Comparison of ENCODE assay signal across 23 mouse cellular contexts in genomic region chr14:8102676-8103075, GRCm38 (mm10). TPM values are rescaled to one million over a fixed set of nuclear protein-coding genes. Genes with fewer than 3 reads are reported as not detected.
DNase-seq lines count a peak whose midpoint lies in the region; ATAC-seq and TF ChIP-seq lines count a peak whose summit lies in the region.
"Had no signal": no experiment of that assay in that cellular context is flagged by ENCODE, and none has a peak within 500 bp of the region (broad histone marks: within the 10 kb centered on the region; RNA-seq: fewer than 3 reads in every experiment).

No protein-coding gene starts in this region.

- no peak overlapping the region for H3K27ac ChIP-seq in hindbrain, embryonic 13.5 days
- H3K27ac ChIP-seq in hindbrain, embryonic 10.5 days = no peak overlapping the region
- H3K27ac ChIP-seq in liver, postnatal 0 days (ENCODE audit: low read depth) = peak overlapping the region; percentile 2
- H3K27ac ChIP-seq in small intestine, adult 2 months (ENCODE audit: insufficient read depth, low read depth, low read length) = peak overlapping the region; percentile 54
- H3K27ac ChIP-seq: embryonic facial prominence, embryonic 12.5 days; forebrain, embryonic 13.5 days; heart, embryonic 15.5 days; left cerebral cortex, adult 2 months; liver, embryonic 14.5 days had no signal

- intact Hi-C loops in gastrocnemius, postnatal 14 days (cut with DNase I; ENCODE audit: low total_unique reads) = no loop called here

- no peak for ATAC-seq in hindbrain, embryonic 13.5 days (ENCODE audit: low FRiP score)
- ATAC-seq in liver, postnatal 0 days = 0 out of 2 replicates have a peak, but pooled peaks have one; percentile 14
- ATAC-seq: forebrain, embryonic 13.5 days; midbrain, embryonic 16.5 days had no signal

- no peaks in the 10 kb centered on the region for H3K36me3 ChIP-seq in hindbrain, embryonic 13.5 days
- no peaks in the 10 kb centered on the region for H3K36me3 ChIP-seq in hindbrain, embryonic 10.5 days
- H3K36me3 ChIP-seq in liver, postnatal 0 days (replicated peaks; ENCODE audit: insufficient read depth, low read length) = no peaks in the 10 kb centered on the region; the same call in 1 of the 2 replicates
- peaks cover 8% of the 10 kb centered on the region for H3K36me3 ChIP-seq in small intestine, adult 2 months (ENCODE audit: control insufficient read depth, insufficient read depth, low read length)
- H3K36me3 ChIP-seq: embryonic facial prominence, embryonic 12.5 days; heart, embryonic 15.5 days had no signal

- no peak for TF ChIP-seq CTCF in liver, postnatal 0 days (IDR thresholded peaks at IDR 0.05; ENCODE audit: low read depth)
- TF ChIP-seq CTCF in small intestine, adult 2 months (IDR thresholded peaks at IDR 0.05; ENCODE audit: extremely low read depth, insufficient read length, insufficient replicate concordance, low read depth, low read length) = no peak

- peaks cover 43% of the 10 kb centered on the region for H3K4me1 ChIP-seq in hindbrain, embryonic 13.5 days (replicated peaks)
- peaks cover 15% of the 10 kb centered on the region for H3K4me1 ChIP-seq in hindbrain, embryonic 10.5 days (replicated peaks)
- H3K4me1 ChIP-seq in liver, postnatal 0 days (ENCODE audit: insufficient read depth) = peaks cover 22% of the 10 kb centered on the region
- H3K4me1 ChIP-seq in small intestine, adult 2 months (ENCODE audit: control insufficient read depth, insufficient read depth, insufficient read length, low read length) = peaks cover 25% of the 10 kb centered on the region

- H3K9ac ChIP-seq in hindbrain, embryonic 13.5 days = peak overlapping the region; percentile 35
- no peak overlapping the region for H3K9ac ChIP-seq in liver, postnatal 0 days (replicated peaks)
- H3K9ac ChIP-seq: embryonic facial prominence, embryonic 12.5 days; forebrain, embryonic 13.5 days; heart, embryonic 15.5 days; liver, embryonic 14.5 days had no signal

- no peak for TF ChIP-seq POLR2A in small intestine, adult 2 months (IDR thresholded peaks at IDR 0.05; ENCODE audit: low read depth, low read length)

- no peak overlapping the region for H3K4me2 ChIP-seq in hindbrain, embryonic 13.5 days
- peak overlapping the region; percentile 48 for H3K4me2 ChIP-seq in liver, postnatal 0 days (ENCODE audit: low read depth, low read length)
- H3K4me2 ChIP-seq: embryonic facial prominence, embryonic 12.5 days; forebrain, embryonic 13.5 days; heart, embryonic 15.5 days had no signal

- DNase-seq in hindbrain, embryonic 10.5 days (ENCODE audit: low spot score) = no peak
- DNase-seq in liver, postnatal 0 days = peak; percentile 66
- DNase-seq in liver = no peak
- peak; percentile 88 for DNase-seq in kidney, adult 9 months
- no peak for DNase-seq in thymus, postnatal 36 days
- no peak for DNase-seq in gastrocnemius, postnatal 14 days
- DNase-seq: adrenal gland, adult 8-10 months; cerebellum, adult 9-11 months; gastrocnemius, postnatal 36 days; layer of hippocampus, adult 9-11 months; lung, postnatal 10 days; retina, postnatal 1 day; thymus, adult 18-20 months had no signal

- TF ChIP-seq EP300 in liver, postnatal 0 days (IDR thresholded peaks at IDR 0.05; ENCODE audit: low read depth) = no peak

- 68% methylated on average over 12 of the region's 12 CpGs for WGBS in hindbrain, embryonic 13.5 days
- 86% methylated on average over 12 of the region's 12 CpGs for WGBS in hindbrain, embryonic 10.5 days
- 59% methylated on average over 12 of the region's 12 CpGs for WGBS in liver, postnatal 0 days (ENCODE audit: insufficient replicate concordance)
- WGBS in small intestine, adult 2 months = 17% methylated on average over 12 of the region's 12 CpGs

- no peaks in the 10 kb centered on the region for H3K9me3 ChIP-seq in hindbrain, embryonic 13.5 days
- no peaks in the 10 kb centered on the region for H3K9me3 ChIP-seq in hindbrain, embryonic 10.5 days
- no peaks in the 10 kb centered on the region for H3K9me3 ChIP-seq in liver, postnatal 0 days (ENCODE audit: low read length)
- H3K9me3 ChIP-seq: embryonic facial prominence, embryonic 12.5 days; forebrain, embryonic 13.5 days; heart, embryonic 15.5 days; megakaryocyte, embryonic 14.5 days had no signal

- no peak overlapping the region for H3K4me3 ChIP-seq in hindbrain, embryonic 13.5 days
- no peak overlapping the region for H3K4me3 ChIP-seq in hindbrain, embryonic 10.5 days
- no peak overlapping the region for H3K4me3 ChIP-seq in liver, postnatal 0 days (ENCODE audit: low read depth, low read length)
- H3K4me3 ChIP-seq in small intestine, adult 2 months (ENCODE audit: low read depth, low read length) = no peak overlapping the region
- H3K4me3 ChIP-seq: embryonic facial prominence, embryonic 12.5 days; erythroblast, embryonic 14.5 days; forebrain, embryonic 13.5 days; heart, embryonic 15.5 days; left cerebral cortex, adult 2 months; megakaryocyte, embryonic 14.5 days had no signal

- no peaks in the 10 kb centered on the region for H3K27me3 ChIP-seq in hindbrain, embryonic 13.5 days
- H3K27me3 ChIP-seq in hindbrain, embryonic 10.5 days (ENCODE audit: insufficient read depth, poor library complexity, severe bottlenecking) = no peaks in the 10 kb centered on the region
- no peaks in the 10 kb centered on the region for H3K27me3 ChIP-seq in liver, postnatal 0 days (ENCODE audit: insufficient read depth, low read length)
- no peaks in the 10 kb centered on the region for H3K27me3 ChIP-seq in small intestine, adult 2 months (ENCODE audit: control insufficient read depth, insufficient read depth, low read length)
- H3K27me3 ChIP-seq: embryonic facial prominence, embryonic 12.5 days; forebrain, embryonic 13.5 days; heart, embryonic 15.5 days; megakaryocyte, embryonic 14.5 days had no signal

RNA-seq across cellular contexts. Expression of gene Pxk, which starts 4.7 kb away (rescaled TPM):
- polyA plus RNA-seq in hindbrain, embryonic 13.5 days (2015; fragmentation: Nextera tagmentation; extraction: Ambion mirVana) = 61.4 and 62.8 TPM in 2 replicates
- 19.8 and 23.8 TPM in 2 replicates for polyA plus RNA-seq in hindbrain, embryonic 10.5 days (2016; fragmentation: Nextera tagmentation; extraction: Ambion mirVana)
- polyA plus RNA-seq in liver, postnatal 0 days (2015; fragmentation: Nextera tagmentation; extraction: Ambion mirVana) = 15.7 and 17.8 TPM in 2 replicates
- 11.8 and 40.6 TPM in 2 replicates for polyA plus RNA-seq in small intestine, adult 2 months (2012; rRNA removed)
- 10 to 100 TPM; 11.4 to 11.6 TPM for total RNA-seq in gastrocnemius, postnatal 14 days (2021)

RNA-seq across cellular contexts. Expression of gene Rpp14, which starts 22.5 kb away (rescaled TPM):
- 47.4 and 48.0 TPM in 2 replicates for polyA plus RNA-seq in hindbrain, embryonic 13.5 days (2015; fragmentation: Nextera tagmentation; extraction: Ambion mirVana)
- 47.1 and 50.6 TPM in 2 replicates for polyA plus RNA-seq in hindbrain, embryonic 10.5 days (2016; fragmentation: Nextera tagmentation; extraction: Ambion mirVana)
- polyA plus RNA-seq in liver, postnatal 0 days (2015; fragmentation: Nextera tagmentation; extraction: Ambion mirVana) = 19.2 and 19.3 TPM in 2 replicates
- polyA plus RNA-seq in small intestine, adult 2 months (2012; rRNA removed) = 1.3 and 1.4 TPM in 2 replicates
- total RNA-seq in gastrocnemius, postnatal 14 days (2021) = 10 to 100 TPM; 18.7 to 21.1 TPM

Comparison
In these comparisons a context has a peak if more than half of its experiments do, and no peak if none do; other contexts are left out.
1. DNase-seq: peak in liver, postnatal 0 days (single experiment) and kidney, adult 9 months (single experiment); none in hindbrain, embryonic 10.5 days (single experiment), liver (single experiment), thymus, postnatal 36 days (0 of 2) and gastrocnemius, postnatal 14 days (single experiment).
2. H3K27ac ChIP-seq: peak in liver, postnatal 0 days (single experiment) and small intestine, adult 2 months (single experiment); none in hindbrain, embryonic 13.5 days (single experiment) and hindbrain, embryonic 10.5 days (single experiment).